Mouse (Mus musculus) heart, adult 18-20 months (tissue): ENCODE data around the gene Gm5725. TPM values are rescaled to one million over a fixed set of nuclear protein-coding genes. Genes with fewer than 3 reads are reported as not detected.
"Not testable (repeated sequence)": the region's sequence is repeated elsewhere in the genome, so short reads cannot be mapped to it uniquely, and the experiment has no call there.

ENCODE experiments used
- DNase-seq, 2 experiments: peaks; one replicate each; pipeline ENCODE4 v3.0.0; 2021 to 2022; ENCODE audit warnings: mixed read lengths in 1 of 2
- long read RNA-seq, 2 experiments: library from polyadenylated mRNA; stranded (forward); transcript quantifications; one replicate each; pipeline ENCODE4 v2.0.0; 2021
- total RNA-seq, 2 experiments: library from RNA; stranded (reverse); gene quantifications; 2 replicates each; pipeline ENCODE4 v1.2.3; 2021

The Gm5725 gene
- total RNA-seq = not detected
- long read RNA-seq, experiment 1 = 0 reads
- long read RNA-seq, experiment 2 = 0 reads

GRCm38 (mm10) chr7:21844167-21844566, at the start of gene Gm5725:
Gm5725 (minus strand) TSS chr7:21844267.
- not testable (repeated sequence) for DNase-seq

DNA sequence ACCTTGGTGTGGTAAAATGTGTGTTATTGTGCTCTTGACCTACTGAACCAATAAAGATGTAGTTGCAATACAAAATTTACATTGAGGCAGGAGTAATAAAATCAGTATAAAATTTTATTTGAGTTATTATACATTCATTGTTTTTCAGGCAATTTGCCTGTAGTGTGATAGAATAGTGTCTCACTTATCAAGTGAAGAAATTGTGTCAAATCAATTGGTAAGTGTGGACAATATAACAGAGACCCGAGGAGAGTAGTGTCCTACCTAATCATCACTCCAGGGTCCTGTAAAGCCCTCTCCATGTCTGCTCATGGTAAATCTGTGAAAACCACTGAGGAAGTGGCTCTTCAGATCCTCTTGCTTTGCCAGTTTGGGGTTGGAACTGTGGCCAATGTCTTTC, 12.0 kb downstream of the Gm5725 start, which contains the start of gene Vmn1r135:
Vmn1r135 (plus strand) TSS at position 301 of the 400 bp plus-strand sequence.
- DNase-seq = not testable (repeated sequence)

GRCm38 (mm10) chr7:21796628-21797027, 47.4 kb downstream of the Gm5725 start, which contains the start of gene Gm4177:
Gm4177 (minus strand) TSS chr7:21796728.
- DNase-seq = not testable (repeated sequence)

Other genes starting within 250 kb of the Gm5725 start
- gene Vmn1r132, start 230.2 kb downstream of the Gm5725 start, total RNA-seq = not detected
- not detected for gene Gm4175, start 82.8 kb downstream of the Gm5725 start, total RNA-seq
- gene Gm4177, start 47.5 kb downstream of the Gm5725 start, total RNA-seq = not detected
- gene Vmn1r135, start 11.9 kb downstream of the Gm5725 start, total RNA-seq = not detected
- gene Gm5891, start 77.0 kb upstream of the Gm5725 start, total RNA-seq = not detected
- not detected for gene Vmn1r137, start 150.3 kb upstream of the Gm5725 start, total RNA-seq
- gene Vmn1r138, start 184.6 kb upstream of the Gm5725 start, total RNA-seq = not detected
- gene Gm6176, start 212.0 kb upstream of the Gm5725 start, total RNA-seq = not detected
- gene Vmn1r139, start 224.8 kb upstream of the Gm5725 start, total RNA-seq = not detected